Mouse (Mus musculus) frontal cortex, adult 2 months (tissue): ENCODE results near the gene Gpr35. TPM values are rescaled to one million over a fixed set of nuclear protein-coding genes. Genes with fewer than 3 reads are reported as not detected.

Experiments used
- DNase-seq, 2 experiments: peaks; one replicate each; pipeline ENCODE4 v3.0.0; 2022; ENCODE audit warnings: low spot score in 1 of 2; ENCODE audit errors: extremely low spot score in 1 of 2
- polyA plus RNA-seq: library from polyadenylated mRNA; depleted of rRNA; stranded (reverse); fragments of >200 nt; gene quantifications from 2 replicates; pipeline ENCODE4 v1.2.3, GENCODE M21; 2012

Gene Gpr35
- polyA plus RNA-seq, 1 experiment = 0.36 TPM

DNA sequence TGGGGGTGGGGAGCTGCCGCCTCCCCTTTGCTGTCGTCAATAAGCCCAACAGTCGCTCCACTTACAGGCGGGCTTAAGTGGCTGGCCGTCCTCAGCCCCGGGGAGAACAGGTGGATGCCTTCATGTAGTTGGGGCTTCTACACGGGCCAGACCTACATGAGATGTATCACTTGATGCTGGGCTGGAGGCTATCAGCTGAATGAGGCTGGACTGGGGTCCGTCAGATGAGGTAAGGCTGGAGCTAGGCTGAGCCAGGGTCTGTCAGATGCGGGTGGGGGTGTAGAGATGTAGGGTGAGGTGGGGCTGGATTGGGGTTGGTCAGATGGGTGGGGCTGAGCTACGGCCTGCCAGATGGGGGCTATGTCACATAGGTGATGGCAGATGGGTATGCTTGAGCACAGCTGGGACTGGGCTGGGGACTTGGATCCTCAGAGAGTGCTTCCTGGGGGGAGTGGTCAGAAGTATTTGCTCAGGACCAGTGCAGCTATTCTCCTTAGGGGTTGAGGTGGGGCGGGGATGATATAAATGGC is 28.5 kb downstream of the Gpr35 start:
- DNase-seq = no peak

DNA sequence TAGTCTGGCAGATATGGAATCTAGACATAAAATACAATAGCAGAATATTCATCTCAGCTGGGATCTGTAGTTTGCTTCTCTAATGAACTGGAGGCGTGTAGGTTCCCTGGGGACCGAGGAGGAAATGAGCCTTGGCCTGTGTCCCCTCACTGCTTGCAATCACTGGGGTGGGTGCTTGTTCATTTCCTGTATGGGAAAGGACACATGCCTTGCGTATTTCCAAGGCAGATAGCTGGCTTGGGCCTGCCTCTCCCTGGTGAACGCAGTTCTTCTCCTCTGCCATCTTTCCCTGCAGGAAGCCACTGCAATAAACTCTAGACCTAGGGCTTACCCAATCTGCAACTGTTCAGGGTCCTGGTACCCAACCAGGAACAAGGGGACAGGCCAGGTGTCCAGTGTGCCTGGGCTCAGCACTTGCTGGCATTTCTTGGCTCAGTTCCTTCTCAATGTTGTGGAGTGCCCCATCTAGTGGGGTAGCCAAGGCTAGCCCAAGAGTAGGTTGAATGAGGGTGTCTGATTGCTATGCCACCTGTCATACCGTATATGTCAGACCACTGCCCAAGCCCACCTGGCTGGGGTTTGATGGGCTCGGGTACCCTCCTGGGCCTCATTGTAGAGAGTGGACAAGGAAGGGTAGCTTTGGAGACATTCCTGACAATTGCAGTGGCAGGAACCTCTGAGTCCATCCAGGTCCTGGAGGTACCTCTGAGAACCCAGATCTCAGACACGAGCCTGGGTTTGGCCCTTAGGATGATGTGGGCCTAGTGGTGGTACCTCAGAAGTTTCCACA is 30.6 kb downstream of the Gpr35 start:
- DNase-seq = no peak

DNA sequence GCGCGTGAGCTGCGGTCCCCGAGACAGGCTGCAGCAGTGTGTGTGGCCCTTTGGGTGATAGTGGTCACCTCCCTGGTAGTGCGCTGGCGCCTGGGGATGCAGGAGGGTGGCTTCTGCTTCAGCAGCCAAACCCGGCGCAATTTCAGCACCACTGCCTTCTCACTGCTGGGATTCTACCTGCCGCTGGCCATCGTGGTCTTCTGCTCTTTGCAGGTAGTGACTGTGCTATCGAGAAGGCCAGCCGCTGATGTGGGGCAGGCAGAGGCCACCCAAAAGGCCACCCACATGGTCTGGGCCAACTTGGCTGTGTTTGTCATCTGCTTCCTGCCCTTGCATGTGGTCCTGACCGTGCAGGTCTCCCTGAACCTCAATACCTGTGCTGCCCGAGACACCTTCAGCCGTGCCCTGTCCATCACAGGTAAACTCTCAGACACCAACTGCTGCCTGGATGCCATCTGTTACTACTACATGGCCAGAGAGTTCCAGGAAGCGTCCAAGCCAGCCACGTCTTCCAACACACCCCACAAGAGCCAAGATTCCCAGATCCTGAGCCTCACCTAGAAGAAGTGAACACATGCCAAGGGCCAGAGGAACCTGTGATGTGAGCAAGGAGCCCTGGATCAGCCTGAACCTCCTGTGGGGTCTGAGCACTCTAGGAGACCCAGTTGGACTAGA is 32.4 kb downstream of the Gpr35 start:
- DNase-seq = no peak

DNA sequence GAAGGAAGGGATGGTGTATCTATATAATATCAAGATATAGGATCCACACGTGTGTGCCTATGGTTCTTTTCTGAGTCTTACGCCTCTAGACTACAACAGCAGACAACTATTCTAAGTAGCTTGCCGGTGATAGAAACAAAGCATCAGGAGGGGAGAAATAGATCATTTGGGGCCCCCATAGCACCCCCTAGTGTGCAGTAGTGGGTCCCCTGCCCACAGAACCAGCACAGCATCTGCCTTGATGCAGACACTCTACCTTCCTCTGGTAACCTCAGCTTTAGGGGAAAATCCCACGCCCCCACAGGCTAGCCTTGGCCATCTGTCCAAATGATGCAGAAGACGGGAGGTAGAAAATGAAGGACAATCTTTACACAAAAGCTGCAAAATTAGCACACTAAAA is 34.3 kb downstream of the Gpr35 start:
- DNase-seq = no peak

DNA sequence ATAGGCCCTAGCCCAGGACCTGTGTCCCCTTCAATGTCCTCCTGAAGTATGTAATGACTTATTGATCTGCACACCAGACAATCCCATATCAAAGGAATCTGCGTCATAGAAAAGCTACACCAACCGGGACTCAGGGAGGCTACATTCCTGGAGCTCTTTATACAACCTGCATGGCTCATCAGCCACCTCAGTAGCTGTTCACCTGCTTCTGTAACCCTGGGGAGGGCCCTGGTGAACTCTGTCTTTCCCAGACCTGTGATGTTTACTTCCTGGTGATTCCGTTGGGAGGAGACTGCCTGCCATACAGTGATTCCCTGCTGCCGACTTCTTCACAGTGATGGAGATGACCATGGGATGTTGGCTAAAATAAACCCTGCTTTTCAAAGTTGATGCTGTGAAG is 38.2 kb downstream of the Gpr35 start:
- no peak for DNase-seq

DNA sequence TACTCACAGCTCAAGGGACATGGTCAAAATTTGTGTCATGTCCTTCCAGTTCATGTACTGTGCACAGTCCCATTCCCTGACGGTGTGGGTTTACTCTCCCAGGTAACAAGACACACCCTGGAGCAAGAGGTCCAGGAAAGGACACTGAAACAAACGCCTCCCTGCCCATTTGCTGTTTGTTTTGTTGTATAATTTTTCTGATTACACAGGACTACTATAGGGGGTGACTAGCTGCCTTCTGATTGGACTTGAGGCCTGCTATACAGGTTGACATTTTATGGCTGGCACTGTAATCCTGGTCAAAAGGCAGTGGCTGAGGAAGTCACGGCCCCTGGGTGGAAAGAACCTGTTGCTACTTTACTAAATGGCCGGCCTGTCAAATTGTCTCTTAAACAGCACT is 39.2 kb downstream of the Gpr35 start:
- no peak for DNase-seq

DNA sequence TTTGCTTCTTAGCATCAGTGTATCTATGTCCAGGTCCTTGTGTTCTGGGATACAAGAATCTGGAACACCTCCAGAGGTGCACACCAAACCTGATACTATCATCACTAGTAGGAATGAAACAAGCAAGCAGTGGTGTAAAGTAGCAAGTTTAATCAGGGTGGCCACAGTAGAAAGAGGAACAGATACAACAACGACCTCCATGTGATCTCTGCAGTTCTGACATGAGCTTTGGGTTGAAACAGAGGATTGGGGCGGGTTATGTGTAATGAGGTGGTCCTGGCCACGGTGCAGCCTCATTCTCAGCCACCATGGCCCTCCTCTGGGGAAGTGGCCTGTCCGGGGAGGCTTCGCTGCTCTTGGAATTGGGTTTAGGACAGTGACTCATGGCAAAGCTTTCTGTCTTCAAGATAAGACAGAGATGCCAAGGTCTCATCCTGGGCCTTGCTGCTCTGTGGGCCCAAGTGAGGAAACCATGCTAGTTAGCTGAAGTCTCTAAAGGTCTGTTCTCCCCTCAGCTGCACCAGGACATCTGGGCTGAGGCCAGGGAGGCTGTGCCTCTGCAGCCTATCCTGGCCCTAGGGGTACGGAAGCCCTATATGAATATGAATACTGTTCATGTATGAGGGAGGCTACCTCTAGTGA is 41.7 kb downstream of the Gpr35 start:
- no peak for DNase-seq

DNA sequence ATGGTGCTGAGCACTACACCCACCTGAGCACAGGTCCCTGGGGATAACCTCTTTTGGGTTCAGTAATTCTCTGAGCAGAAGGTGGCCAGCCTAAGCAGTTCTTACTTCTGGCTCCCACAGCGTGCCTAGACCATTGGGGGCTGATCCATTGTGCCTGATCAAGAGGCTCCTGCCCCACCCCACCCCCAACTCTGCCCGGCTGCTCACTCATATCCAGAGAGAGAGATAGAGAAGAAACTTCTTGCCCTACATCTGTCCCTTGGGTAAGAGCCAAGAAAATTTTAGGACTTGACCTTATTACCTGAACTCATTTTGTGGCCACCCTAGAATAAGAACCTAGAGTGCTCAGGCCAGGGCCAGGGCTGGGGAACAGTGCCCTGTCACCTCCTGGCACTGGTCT is 42.2 kb downstream of the Gpr35 start:
- no peak for DNase-seq

DNA sequence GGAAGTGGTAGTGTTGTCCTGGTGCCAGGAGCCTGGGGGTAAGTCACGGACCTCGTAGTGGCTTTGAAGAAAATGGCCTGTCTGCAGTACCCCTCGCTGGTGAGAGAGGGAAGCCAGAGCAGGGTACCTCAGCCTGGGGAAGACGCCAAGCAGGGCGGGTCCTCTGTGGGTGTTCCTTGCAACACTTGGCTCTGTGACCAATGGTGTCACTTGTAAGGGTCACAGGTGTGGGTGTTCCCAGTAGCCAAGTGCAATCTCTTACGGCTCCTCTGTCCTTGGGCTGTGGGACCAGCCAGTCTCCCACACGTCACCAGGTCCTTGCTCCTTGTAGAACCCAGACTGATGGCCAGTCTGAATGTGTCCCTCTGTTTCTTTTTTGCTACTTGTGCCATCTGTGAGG is 55.4 kb downstream of the Gpr35 start, which contains the start of gene Aqp12:
Gene Aqp12, plus strand, starts transcription at position 274 of the 400 bp plus-strand sequence.
- no peak for DNase-seq

DNA sequence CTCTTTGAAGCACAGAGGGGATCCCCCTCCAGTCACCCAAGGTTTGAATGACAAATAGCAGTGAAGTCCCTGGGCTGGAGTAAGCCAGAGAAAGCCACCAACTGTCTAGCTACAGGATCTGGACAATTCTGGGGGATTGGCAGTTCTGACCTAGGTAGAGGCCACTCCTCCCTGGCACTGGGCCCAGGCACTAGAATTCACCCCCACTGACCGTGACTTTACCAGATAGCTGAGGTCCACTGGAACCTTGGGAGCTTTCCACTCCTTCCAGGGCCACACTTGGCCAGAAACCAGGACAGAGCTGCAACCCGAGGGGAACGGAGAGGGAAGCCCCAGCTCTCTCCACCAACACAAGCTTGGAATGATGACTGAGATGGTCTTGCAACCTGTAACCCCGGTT is 58.5 kb downstream of the Gpr35 start:
- no peak for DNase-seq

DNA sequence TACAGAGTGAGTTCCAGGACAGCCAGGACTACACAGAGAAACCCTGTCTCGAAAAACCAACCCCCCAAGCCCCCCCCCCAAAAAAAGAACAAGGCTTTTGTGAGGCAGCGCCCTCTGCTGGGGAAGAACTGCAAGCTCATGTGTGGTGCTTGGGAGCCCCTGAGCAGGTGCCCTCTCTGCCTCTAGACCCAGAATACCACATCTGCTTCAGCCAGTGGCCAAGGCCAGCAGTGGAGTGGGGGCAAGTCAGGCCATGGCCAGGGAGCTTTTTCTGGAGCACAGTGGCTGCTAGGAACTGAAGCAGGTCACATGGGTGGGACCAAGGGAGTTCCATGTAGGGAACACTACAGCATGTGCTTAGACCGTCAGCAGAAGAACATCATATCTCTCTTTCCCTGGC is 60.1 kb downstream of the Gpr35 start:
- no peak for DNase-seq

DNA sequence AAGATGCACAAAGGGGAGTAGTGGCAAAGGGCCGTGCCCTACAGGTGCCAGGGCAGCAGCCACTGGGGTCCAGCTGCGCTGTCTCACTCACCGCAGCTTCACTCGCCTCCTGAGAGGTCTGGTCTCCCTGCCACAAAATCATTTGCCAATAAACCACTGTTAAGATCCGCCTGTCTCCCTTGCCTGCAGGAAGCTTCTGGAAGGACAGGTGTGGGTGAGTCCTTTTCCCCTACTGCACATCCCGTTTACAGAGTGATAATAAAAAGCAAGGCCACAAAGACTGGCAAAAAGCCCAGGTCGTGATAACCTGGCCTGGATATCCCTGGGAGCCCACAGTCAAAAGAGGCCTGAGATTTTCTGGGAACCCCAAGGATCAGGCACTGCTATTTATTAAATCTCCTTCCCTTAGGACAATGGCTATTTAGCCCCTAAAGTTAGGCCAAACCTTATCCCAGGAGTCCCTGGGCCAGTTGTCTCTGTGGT is 61.5 kb downstream of the Gpr35 start:
- DNase-seq = no peak

DNA sequence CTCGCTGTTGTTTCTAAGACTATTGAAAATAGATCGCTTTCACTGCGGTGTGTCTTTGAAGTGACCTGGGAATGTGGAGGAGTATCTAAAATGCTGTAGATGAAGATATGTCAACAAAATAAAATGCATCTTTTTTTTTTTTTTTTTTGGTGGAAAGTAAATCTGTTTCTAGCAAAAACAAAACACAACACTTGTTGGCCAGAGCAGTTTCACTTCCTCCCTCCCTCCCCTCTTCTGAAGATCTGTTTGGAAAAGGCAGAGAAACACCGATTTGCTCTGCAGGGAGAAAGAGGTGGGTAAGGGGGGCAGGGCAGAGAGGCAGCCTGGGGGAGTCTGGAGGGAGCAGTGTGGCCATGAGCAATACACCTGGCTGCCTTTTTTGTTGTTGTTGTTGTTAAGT is 62.7 kb downstream of the Gpr35 start:
- DNase-seq = no peak

DNA sequence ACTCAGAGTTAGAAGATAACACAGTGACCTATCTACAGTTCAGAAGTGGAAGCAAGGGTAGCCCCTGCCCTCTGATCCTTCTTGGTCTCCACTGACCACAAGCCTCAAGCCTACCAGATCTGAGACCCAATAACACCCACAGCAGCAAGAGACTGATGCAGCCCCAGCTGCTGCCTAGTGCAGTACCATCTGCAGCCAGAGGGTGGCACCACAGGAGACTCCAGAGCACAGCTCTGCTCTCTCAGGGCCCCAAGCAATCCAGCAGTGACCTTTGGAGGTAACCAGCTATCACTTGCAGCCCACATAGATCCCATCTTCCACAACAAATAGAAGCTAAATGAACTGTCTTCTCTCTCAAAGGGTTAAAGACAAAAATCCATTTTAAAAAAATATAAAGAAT is 63.8 kb downstream of the Gpr35 start:
- DNase-seq = peak; percentile 56 to 89

DNA sequence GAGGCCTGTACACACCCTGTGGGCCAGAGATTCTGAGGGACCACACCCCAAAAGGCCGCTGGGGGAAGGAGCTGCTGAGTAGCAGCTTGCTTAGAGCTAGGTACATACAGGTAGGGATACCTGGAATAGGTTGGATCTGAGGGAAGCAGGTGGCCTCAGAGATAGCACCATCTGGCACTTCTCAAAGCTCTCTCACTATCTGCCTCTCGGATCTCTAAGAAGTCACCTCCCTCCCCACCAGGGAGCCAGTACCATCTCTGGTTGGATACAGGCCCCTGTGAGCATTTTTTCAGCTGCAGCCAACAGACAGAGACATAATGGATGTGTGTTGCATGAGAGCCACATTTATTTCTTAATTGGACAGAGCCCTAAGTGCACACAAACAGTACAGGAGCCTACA is 64.5 kb downstream of the Gpr35 start:
- no peak for DNase-seq

DNA sequence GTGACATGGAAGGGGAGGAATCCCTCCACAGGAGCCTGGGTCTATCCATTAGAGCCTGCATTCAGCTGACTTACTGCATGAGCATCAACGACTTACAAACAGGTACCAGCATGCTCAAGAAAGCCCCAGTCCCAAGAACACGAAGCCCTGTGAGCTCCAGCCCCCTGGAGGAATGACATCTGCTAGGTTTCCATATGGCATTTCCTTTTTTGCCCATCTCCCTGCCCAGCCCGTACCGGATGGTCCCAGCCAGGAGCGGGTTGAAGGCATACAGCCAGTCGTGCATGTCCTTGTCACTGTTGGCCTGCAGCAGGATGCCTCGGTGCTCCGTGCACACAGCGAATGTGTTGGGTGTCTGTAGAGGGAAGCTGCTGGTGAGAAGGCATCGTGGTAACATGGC is 68.1 kb downstream of the Gpr35 start:
- DNase-seq = no peak

DNA sequence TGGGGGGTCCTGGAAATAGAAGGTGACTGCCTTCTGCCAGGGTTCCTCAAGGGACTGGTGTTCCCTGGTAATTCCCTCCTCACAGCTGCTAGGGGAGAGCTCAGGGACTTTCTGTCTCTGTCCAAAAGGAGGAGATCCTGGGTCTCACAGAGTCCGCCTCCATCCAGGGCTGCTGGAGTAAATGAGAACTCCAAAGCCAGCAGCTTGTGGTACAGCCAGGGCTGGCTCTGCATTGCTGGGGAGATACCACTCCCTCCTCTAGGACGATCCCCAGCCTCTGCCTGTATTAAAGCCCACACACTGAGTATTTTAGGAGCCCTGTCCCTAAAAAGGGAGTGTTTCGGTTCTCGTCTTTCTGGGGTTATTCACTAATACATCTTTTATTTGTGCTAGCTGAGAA is 69.9 kb downstream of the Gpr35 start:
- DNase-seq = peak in 1 of 2 experiments; percentile 54

DNA sequence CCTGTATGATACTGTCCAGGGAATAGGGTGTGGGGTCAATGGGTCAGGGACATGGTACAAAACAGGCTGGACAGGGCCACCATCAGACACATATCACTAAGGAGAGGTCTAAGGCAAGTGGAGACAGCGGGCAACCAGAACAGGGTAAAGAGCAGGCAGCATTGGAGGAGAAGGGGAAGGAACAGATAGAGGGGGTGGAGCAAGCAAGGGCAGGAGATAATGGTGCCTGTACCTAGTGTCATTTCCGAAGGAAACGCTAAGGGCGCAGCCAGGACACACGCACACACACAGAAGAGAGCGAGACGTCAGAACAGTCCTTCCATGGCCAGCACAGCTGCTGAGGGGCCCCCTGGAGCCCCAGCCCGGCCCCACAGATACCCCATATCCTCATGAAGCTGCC is 75.9 kb downstream of the Gpr35 start:
- DNase-seq = no peak

DNA sequence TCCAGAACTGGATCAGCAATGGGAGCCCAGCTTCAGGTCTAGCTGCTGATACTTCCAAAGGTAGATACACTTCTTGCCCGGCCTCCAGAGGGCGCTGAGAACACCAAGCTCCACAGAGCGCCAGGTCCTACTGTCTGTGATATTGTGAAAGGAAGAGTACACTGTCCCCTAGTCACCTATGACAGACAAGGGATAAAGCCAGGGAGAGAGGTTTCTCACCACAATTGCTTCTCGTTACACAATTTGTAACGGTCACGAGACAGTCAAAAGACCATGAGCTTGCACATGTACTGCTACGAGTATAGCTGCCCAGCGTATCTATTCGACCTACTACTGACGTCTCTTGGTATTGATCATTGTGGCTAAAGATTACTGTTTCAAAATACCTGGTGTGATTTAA is 78.7 kb downstream of the Gpr35 start:
- DNase-seq = no peak

DNA sequence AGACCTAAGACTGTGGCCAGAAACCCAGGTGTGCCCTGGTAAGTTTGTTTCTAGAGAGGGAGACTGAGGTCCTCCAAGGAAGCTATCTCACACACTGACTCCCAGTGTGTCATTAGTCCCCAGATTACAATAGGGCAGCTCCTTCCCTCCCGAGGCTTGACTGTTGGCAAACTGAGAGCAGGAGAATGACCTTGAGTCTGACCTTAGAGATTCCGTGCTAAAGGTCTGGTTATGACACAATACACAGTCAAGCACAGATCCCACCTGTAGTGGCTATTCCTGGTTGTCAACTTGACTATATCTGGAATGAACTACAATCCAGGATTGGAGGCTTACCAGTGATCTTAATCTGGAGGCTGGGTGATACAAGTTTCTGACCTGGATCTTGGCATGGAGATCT is 79.4 kb downstream of the Gpr35 start:
- no peak for DNase-seq

DNA sequence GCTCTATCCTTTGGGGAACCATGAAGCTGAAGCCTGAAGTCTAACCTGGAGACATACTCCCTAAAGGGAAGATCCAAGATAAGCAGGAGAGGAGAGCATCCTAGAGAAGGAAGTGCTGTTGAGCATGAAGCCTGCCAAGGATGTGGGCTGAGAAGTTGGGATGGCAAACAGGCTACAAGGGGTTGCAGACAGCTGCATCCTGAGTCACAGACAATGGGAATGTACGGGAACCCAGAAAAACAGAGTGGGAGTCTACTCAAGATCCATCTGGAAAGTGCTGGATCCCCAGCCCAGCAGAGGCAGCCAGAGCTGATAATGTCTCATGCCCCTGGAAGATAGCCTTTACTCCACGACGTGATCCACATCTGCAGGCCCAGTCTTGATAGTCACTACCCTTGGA is 80.5 kb downstream of the Gpr35 start:
- peak in 1 of 2 experiments; percentile 61 for DNase-seq
